Mouse (Mus musculus) embryo, embryonic 9.5 days (tissue): ENCODE measurements around the gene Hmox2.
"Not testable (repeated sequence)": the region's sequence is repeated elsewhere in the genome, so short reads cannot be mapped to it uniquely, and the experiment has no call there.

ENCODE experiments used
- DNase-seq: peaks from one replicate; pipeline ENCODE4 v3.0.0-alpha.2; 2017; ENCODE audit errors: extremely low spot score

Gene Hmox2

DNA sequence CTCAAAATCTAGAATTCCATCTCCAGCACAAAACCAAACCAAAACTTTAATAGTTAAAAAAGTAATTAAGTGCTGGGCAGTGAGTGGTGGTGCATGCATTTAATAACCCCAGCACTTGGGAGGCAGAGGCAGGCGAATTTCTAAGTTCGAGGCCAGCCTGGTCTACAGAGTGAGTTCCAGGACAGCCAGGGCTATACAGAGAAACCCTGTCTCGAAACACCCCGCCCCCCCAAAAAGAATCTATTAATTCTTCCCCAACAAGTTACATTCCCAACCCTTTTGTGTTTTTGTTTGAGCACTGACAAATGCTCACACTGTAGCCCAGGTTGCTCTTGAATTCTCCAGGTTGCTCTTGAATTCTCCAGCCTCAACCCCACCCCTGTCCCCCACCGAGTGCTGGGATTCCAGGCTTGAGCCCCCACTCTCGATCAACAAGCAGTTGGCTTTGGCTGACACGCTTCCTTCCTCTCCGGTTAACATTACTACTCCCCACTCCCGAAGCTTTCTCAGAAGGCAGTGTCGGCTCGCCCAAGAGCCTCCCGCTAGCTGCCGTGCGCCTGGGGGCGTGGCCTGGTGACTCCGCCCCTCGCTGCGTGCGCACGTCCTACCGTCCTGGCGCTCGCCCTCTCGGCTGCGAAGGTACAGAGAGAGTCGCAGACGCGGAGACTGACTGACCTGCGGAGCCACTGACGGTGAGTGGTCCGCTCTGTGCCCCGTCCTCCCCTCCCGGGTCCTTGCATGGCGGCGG, at the start of gene Hmox2:
Gene Hmox2, plus strand, starts transcription at position 582 of the 748 bp plus-strand sequence.
- peak; percentile 95 for DNase-seq

DNA sequence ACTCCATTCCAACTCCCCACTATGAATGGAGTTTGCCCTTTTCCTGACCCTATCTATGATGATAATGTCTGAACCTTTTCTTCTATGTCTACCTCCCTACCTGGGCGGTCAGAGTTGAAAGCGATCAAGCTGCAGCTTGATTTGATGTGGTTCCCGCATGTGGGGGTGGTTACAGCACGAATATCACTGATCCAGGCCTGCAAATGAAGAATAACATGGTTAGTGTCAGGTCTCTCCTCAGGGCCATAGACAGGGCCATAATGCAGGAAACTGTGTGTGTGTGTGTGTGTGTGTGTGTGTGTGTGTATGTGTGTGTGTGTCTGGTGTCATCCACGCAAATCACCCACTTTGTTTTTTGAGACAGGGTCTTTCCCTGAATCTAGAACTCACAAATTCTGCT, 49.3 kb upstream of the Hmox2 start:
- no peak for DNase-seq

DNA sequence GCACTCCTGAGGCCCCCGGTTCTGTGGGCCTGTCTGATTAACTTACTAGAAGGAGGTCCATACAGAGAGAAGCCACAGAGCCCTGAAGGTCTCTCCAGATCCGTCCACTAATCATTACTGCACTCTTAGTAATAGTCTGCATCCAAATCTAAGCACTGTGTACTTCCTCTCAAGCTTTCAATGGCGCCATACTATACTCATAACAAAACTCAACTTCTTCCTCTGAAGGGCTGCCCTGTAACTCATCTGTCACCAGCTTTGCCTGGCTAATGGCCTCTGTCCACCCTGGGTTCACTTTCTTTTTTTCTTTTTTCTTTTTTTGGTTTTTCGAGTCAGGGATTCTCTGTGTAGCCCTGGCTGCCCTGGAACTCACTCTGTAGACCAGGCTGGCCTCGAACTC, 48.1 kb upstream of the Hmox2 start:
- no peak for DNase-seq

DNA sequence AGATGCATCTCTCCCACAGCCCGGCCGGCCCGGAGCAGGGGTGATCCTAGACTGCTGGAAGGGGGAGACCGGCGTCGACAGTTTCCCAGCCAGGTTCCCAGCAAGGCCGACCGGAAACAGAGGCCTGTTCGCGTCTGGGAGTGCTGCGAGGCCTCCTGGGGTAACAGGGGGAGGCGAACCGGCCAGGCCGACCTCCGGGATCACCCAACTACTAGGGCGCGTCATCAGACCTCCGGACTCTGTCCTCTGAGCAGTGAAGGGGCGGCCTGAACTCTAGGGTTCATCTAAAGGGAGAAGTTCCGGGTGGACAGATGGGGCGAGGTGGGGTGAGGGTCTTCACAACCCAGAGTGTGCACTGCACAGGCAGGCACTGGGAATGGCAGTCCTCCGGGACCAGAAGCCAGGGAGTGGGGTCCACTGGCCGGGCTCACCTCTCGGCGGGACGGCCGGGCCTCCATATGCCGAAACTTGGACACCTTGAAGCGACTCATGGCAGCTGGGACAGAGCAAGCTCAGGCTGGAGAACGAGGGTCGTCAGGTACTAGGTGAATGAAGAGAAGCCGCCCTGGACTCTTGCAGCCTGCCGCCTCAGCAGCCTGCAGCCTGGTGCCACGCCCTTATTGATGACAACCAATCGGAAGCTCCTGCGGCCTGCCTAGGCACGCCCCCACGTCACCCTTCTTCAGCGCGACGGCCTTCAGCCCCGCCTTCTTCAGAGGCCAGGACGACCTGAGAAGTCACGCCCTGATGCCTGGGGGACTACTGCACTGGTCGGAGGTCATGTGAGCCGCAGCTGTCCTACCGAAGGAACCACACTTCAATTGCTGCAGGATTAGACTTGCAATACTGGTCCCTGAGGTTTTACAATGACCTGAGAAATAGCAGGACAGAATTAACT, 46.8 kb upstream of the Hmox2 start, which contains the start of gene Coro7:
Gene Coro7, minus strand, starts transcription at position 657 of the 898 bp plus-strand sequence.
- DNase-seq = peak; percentile 91

DNA sequence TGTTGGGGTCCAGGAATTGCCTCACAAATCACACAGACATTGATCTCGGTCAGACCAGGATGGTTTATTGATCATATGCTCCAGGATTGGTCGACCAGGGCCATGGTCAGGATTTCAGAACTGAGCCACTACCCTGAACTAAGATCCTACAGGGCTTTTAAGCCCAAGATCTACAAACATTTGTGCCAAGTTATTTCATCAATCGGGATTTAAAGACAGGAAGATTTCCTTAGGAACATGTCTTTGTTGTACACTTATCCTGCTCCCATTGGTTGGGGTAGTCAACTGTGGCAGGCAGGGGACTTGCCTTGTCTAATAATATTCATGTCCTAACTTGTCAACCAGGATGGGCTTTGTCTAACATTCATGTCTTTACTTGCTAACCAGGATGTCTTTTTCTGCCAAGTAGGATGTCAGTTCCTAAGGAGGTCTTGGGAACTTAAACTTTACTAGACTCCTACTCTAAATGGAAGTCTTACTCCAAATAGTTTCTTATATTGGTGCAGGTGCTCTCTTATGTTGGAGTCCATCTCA, 45.2 kb upstream of the Hmox2 start:
- DNase-seq = not testable (repeated sequence)

DNA sequence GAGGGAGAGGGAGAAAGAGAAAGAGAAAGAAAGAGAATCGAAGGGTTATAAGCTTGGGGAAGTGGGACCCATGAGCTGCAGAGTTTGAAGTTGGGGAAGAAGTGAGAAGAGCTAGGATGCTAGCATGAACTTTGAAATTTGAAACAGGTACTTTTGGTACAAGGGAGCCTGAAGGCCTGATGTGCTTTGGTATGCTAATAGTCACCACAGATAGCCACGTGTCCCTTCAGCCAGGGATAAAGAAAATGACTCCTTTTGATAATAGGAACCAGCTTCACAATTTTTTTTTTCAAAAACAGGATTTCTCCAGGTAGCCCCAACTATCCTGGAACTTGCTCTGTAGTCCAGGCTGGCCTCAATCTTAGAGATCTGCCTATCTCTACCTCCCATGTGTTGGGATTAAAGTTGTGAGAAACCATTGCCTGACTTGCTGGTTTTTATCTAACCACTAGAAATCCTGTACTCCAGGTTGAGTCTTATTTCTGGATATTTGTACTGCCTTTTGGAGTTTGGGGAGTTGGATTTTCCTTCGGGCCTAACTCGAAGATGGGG, 43.5 kb upstream of the Hmox2 start:
- no peak for DNase-seq

DNA sequence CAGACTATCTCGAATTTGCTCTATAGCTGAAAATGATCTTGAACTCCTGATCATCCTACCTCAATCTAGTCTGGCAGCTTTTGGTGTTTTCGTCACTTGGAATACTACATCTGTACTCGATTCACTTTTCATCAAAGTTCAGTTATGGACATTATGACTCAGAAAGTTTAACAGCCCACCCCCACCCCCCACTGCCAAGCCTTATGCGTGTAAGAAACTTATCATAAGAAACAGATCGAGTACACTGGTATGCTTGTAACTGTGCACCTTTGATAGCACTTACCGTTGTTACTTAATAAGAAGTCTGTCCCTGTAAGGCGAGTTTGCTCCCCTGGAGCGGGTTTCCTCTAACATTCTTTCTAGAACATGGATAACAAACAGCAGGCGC, 43.0 kb upstream of the Hmox2 start:
- DNase-seq = no peak

DNA sequence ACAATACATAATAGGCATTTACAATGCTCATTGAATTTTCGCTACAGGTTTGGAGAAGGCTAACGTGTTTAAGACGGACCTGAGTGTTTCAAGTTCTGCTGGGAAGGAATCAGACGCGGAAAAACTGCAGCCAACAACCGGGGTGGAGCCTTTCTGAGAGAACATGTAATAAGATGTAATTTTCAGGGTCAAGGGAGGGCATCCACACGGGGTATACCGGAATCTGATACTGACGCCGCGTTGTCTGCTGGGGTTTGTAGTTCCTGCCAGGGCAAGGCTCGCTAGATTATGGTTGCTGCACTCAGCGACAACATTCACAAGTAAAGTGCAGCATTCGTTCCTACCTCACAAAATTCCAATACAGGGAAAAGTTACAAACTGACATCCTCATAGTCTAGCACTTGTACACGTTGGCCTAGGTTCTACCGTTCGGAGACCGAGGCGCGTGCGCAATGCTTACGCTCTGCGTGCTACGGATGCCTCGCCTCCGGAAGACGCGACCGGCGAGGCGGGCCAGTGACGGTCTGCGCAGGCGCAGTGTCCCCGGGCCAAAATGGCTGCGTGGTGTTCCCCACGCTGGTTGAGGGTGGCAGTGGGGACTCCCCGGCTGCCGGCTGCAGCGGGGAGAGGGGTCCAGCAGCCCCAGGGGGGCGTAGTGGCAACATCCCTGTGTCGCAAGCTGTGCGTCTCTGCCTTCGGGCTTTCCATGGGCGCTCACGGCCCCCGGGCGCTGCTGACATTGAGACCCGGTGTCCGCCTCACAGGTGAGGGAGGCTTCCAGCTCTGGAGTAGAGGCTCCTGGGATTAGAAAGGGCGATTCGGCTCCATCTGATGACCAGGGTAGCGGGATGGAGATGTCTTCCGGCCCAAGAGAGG, 42.3 kb upstream of the Hmox2 start:
- peak; percentile 93 for DNase-seq

DNA sequence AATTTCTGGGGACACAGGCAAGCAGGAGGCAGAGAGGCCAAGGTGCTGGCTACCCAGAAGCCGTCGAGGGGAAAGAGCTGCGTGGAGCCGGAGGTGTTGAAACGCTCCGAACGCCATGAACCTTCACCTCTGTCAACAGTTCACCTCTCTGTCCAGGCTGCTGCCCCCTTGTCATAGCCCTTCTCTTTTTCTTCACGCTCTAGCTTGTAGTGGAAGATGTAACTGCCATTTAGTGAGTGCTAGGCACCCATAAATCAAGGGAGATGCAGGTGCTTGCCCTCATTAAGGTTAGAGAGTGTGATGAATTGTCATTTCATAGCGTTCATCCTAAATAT, 41.7 kb upstream of the Hmox2 start:
- DNase-seq = no peak

DNA sequence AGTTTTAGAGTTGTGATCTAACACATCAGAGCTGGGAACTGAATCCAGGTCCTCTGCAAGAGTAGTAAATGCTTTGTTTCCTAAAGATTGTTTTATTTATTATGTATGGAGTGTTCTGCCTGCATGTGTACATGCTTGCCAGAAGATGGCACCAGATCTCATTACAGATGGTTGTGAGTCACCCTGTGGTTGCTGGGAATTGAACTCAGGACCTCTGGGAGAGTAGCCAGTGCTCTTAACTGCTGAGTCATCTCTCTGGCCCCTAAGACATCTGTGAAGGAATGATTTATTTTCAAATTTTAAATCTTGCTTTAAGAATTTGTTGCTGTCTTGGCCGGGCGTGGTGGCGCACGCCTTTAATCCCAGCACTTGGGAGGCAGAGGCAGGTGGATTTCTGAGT, 36.8 kb upstream of the Hmox2 start:
- DNase-seq = not testable (repeated sequence)

DNA sequence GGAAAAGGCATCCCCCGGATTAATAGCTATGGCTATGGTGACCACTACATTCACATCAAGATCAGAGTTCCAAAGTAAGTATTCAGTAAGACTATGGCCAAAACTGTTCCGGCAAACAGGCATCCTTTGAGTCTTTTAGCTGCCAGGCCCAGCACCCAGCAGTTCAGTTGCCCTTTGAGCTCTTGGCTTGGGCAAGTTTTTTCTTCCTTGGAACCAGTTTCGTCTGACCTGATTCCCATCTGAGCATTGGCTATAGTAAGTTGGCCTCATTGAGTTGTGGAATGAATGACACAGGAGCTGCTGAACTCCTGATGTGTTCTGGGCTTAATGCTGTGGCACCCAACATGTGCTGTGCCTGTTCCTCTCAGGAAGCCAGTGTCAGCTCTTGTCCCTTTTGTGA, 24.9 kb upstream of the Hmox2 start:
- no peak for DNase-seq

DNA sequence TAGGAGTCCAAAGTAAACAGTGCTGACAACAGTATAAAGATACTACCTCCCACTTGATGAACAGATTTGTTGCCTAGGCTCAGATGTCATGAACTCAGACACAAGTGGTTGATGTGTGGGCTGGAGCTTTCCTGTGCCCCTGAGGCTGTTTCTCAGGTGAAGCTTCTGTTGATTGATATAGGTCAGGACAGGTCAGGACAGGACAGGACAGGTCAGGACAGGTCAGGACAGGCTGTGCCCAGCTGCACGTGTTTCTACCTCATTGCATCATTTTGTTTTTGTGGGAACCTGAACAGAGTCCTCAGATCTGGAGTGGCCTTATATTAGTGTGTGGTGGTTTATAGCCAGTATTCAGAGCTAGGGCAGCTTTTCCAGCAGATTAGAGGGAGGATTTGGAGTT, 23.5 kb upstream of the Hmox2 start:
- no peak for DNase-seq

DNA sequence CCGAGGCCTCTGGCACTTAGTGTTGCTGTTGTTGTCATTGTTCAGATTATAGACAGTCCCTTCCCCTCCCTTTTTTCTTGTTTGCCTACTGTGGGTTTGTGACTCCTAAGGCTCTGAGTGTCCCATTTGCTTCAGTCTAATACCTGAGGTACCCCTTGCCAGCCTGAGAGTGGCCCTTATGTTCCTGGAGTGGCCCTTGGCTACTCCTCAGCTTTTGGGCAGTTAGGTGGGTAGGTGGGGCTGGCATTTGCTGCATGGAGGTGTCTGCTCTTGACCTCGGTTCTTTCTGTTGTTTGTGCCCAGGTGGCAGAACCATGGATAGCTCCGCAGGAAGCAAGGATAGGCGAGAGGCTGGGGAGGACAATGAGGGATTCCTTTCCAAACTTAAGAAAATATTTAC, 20.6 kb upstream of the Hmox2 start:
- no peak for DNase-seq

DNA sequence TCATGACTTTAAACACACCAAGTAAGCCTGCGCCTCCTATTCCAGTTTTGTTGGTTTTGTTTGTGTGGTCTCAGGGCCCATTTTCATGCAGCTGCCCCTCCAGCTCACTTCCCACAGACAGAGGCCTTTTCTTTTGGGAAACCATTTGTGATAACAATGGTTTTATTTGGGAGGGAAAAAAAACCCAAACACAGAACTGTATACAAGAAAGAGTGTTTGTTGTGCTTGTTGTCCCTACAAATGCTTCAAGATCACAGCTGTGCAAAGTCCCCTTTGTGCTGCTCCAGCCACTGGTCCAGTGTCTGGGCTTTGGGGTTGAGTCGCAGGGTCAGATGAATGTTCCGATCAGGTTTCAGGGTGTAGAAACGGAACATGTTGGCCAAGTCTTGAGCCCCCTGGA, 15.0 kb upstream of the Hmox2 start:
- no peak for DNase-seq

DNA sequence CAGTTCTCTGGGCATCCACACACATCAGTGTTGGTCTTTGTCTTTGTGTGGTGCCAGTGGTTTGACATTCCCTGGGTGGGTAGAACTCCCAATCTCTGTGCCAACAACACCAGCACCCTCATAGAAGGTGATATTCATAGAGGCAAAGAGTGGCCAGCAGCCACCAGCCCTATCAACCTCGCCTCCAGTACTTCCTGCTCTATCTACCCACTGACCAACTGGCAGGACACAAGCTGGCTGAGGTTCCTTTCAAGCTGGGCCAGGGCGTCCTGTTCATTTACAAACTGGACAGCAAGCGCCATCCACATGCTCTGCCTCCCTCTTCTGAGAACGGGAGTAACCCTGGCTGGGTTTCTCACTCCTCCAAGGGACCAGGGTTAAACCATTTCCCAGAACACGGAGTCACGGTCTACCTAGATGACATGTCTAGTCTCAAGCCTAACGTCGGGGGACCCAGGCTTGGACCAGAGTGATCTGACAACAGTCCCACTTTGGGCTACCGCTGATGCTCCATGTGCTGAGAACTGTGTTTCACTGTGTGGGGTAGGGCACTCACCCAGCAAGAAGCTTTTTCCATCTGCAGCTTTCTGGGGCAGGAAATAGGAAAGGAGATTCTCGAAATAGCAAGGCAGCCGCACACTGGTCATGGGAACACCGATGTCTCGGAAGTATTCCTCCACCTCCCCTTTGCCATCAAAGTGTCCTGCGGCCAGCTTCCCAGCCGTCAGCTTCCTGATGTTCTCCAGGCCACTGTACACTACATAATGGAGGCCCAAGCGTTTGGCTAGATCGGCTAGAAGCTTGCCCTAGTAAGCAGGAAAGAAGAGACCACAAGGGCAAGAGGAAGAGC, 12.1 kb upstream of the Hmox2 start:
- no peak for DNase-seq

DNA sequence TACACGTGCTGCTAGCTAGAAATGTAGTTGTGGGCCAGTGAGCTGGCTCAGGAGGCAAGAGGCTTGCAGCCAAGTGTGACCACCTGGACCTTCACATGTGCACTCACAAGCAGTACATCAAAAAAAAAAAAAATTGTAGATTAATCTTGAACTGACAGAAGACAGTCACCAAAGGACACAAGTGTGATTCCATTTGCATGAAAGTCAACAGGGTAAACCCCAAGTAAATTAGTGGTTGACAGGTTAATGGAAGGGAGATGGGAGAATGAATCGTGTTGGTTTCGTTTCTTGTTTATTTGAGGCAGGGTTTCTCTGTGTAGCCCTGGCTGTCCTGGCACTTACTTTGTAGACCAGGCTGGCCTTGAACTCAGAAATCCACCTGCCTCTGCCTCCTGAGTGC, 8.3 kb upstream of the Hmox2 start:
- no peak for DNase-seq

DNA sequence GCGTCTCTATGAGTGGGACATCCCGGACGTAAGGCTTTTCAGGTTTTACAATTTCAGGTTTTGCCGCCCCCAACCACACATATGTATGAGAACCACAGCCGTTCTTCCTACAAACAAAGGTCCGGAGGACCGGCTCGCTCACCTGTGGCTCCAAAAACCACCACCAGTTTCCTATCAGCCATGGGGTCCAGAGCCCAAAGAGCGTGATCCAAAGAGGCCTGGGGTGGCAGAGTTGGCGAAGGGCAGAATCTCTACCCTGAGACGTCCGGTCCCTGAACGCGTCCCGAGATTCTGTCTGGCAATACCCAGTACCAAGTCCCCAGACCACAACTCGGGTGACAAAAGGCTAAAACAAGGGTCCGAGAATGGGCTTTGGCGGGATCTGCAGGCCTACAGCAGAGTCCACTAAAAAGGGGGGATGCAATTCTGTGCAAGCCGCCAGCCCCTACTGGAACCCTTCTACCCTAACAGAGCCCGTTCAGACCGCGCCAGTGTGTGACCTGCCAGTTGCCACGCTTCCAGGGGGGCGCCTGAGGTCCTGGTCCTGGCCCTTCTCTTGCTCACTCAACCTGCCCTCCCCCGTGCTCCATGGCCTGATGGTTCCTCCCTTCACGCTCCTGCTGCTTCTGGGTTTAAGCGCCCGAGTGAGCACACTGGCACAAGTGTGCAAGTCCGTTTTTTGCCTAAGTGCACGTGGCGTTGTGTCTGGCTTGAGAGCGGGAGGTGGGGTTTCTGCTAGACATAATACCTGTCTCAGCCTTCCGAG, 7.2 kb upstream of the Hmox2 start, which contains the start of gene Nmral1:
Gene Nmral1, minus strand, starts transcription at position 604 of the 766 bp plus-strand sequence.
- DNase-seq = peak; percentile 88

DNA sequence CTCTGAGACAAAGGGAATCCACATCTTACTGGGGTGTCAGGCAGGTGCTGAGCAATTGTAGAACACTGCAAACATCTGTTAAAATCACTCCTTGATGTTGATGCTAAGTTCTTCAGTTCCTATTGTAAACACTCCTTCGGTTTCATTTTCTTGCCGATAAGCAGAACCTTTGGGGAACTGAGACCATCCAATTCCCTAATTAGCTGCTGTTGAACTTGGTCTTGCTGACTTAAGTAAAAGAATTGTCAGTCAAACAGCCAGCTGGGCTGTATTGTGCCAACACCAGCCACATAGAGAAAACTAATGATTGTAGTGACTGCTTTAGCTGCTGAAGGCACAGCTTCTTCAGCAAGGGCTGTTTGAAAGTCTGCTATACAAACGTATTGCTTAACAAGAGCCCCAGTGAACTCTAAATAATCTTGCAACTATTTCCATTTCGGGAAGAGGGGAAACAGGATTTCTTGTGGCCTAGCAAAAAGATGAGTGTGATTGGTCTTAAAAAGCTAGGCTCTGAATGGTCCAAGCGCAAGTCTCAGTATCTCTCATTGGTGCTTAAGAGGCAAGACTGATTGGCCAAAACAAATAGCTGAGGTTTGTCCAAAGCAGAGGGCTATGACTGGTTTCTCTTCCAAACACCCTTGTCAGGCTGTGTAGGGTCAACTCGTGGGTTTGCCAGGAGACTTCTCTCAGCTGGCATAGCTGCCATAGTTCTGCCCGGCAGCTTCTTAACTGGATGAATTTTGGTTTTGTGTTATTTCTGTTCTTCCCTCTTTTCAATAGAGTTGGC, 3.8 kb upstream of the Hmox2 start:
- DNase-seq = no peak

DNA sequence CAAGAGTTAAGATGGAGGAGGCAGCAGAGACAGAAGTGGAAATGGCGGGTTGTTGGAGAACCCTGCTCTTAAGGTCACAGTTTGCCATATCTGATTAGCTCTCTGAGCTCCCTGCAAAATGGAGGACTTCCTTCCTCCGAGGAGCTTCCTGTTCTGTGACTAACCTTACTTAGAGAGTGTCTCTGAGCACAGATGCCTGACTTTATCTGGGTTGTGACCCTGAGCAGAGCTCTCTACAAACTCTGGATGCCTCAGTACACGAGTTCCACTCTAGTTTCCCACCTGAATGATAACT, 3.3 kb upstream of the Hmox2 start:
- DNase-seq = no peak
